Mouse (Mus musculus) stomach, embryonic 14.5 days (tissue): ENCODE results near the gene Ncoa5. TPM values are rescaled to one million over a fixed set of nuclear protein-coding genes. Genes with fewer than 3 reads are reported as not detected.

Experiments
- ATAC-seq: fragments of 200-750 bp; cut with Nextera tagmentation; 2 replicates; pipeline ENCODE4 v1.8.0; 2017; ENCODE audit warnings: low read depth, moderate TSS enrichment; ENCODE audit not compliant: insufficient number of reproducible peaks, insufficient read depth, low FRiP score
- H3K27ac ChIP-seq: fragments of 300-500 bp; sonication (generic); 2 replicates; pipeline ENCODE4 v1.5.1; 2014; ENCODE audit warnings: mild to moderate bottlenecking, low read length, moderate library complexity, mixed read lengths
- H3K27me3 ChIP-seq: fragments of 300-500 bp; sonication (generic); 2 replicates; pipeline ENCODE4 v1.6.1; 2014; ENCODE audit warnings: low read length, control low read depth, mixed read lengths; ENCODE audit not compliant: control insufficient read depth, insufficient read depth
- H3K36me3 ChIP-seq: fragments of 300-500 bp; sonication (generic); 2 replicates; pipeline ENCODE4 v1.6.1; 2014; ENCODE audit warnings: mild to moderate bottlenecking, control low read depth, low read length, moderate library complexity, mixed read lengths; ENCODE audit not compliant: control insufficient read depth, insufficient read depth
- H3K4me1 ChIP-seq: fragments of 300-500 bp; sonication (generic); 2 replicates; pipeline ENCODE4 v1.6.1; 2014; ENCODE audit warnings: low read length, control low read depth, mixed read lengths; ENCODE audit not compliant: control insufficient read depth, insufficient read depth
- H3K4me2 ChIP-seq: fragments of 300-500 bp; sonication (generic); replicated peaks from 2 replicates; pipeline ENCODE4 v1.6.1; 2014; ENCODE audit warnings: low read depth, low read length, control low read depth
- H3K4me3 ChIP-seq: fragments of 300-500 bp; sonication (generic); 2 replicates; pipeline ENCODE4 v1.5.1; 2014; ENCODE audit warnings: low read depth, low read length, control low read depth
- H3K9ac ChIP-seq: fragments of 300-500 bp; sonication (generic); replicated peaks from 2 replicates; pipeline ENCODE4 v1.6.1; 2014; ENCODE audit warnings: low read depth, mild to moderate bottlenecking, control low read depth, low read length, moderate library complexity, mixed read lengths
- H3K9me3 ChIP-seq: fragments of 300-500 bp; sonication (generic); 2 replicates; pipeline ENCODE4 v1.6.1; 2016; ENCODE audit warnings: low read depth, low read length, control low read depth; ENCODE audit not compliant: control insufficient read depth
- WGBS: fragments of 180-500 bp; shearing (Covaris S2); extraction: QIAGEN DNeasy Blood & Tissue Kit; methylation state at CpG from one replicate; pipeline ENCODE4 v1.1.7; 2014; 5-methylcytosine and 5-hydroxymethylcytosine counted together
- polyA plus RNA-seq: library from polyadenylated mRNA; unstranded; fragments of >200 nt; fragmentation: Nextera tagmentation; extraction: Ambion mirVana; gene quantifications from 2 replicates; pipeline ENCODE4 v1.2.1, GENCODE M21; 2014

Gene Ncoa5
- polyA plus RNA-seq, 1 experiment from 2014 or later: 53.8 TPM

- H3K4me2 ChIP-seq: 0 out of 2 replicates have a peak overlapping the region, but pooled peaks have one; percentile 22
- H3K9me3 ChIP-seq: no peaks in the 10 kb centered on the region
- no peak for ATAC-seq
- whole genome bisulfite sequencing: 42% methylated on average over 5 of the region's 5 CpGs
- no peak overlapping the region for H3K9ac ChIP-seq
- H3K4me1 ChIP-seq: peaks cover 16% of the 10 kb centered on the region
- H3K4me3 ChIP-seq: peak overlapping the region; percentile 94; the same call in 1 of the 2 replicates
- no peak overlapping the region for H3K27ac ChIP-seq
- H3K27me3 ChIP-seq: no peaks in the 10 kb centered on the region
- H3K36me3 ChIP-seq: no peaks in the 10 kb centered on the region
Observed at GRCm38 (mm10) chr2:165035058-165035431, 378 bp upstream of the Ncoa5 start.

DNA sequence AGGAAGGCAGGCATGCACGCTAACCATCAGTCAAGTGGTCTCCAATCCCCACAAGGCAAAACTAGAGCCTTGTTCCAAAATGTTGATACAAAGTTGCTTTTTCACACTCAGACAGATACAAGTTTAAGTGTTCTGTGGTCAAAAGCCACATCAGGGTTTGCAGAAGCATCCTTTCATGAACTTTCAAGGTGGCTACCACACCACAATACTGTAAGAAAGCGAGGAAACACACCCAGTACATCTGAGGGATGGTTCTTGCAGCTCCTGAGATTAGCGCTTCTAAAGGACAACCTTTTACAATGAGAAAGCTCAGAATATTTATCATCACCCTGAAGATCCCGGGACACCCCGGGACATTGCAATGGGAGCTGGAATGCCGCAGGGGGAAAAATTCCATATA lies 1.4 kb downstream of the Ncoa5 start:
- no peak overlapping the region for H3K27ac ChIP-seq
- no peaks in the 10 kb centered on the region for H3K36me3 ChIP-seq
- peaks cover 16% of the 10 kb centered on the region for H3K4me1 ChIP-seq
- no peak for ATAC-seq
- H3K4me2 ChIP-seq: peak overlapping the region; percentile 68
- H3K9ac ChIP-seq: peak overlapping the region; percentile 90
- 25% methylated on average over 6 of the region's 6 CpGs for WGBS
- H3K27me3 ChIP-seq: no peaks in the 10 kb centered on the region
- H3K4me3 ChIP-seq: peak overlapping the region; percentile 94
- H3K9me3 ChIP-seq: no peaks in the 10 kb centered on the region

DNA sequence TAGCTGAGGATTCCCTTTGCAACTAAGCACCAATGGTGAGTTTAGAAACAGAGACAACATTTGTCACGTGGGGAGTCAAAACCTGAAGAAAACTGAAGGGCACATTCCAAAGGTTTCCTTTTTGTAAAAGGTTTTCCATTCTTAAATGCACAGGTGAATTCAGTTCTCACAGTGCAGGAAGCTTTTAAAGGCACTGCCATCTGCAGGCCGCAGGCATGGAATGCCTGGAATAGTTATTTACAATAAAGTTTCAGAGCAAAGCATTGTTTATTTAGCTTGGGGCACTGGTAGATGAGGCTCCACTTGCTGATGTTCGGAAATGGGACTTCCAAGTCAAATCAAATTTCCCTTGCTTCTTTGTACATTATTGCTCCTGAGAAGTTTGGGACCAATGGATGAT lies 2.1 kb downstream of the Ncoa5 start:
- ATAC-seq: no peak
- 30% methylated on average over 3 of the region's 3 CpGs for WGBS
- no peaks in the 10 kb centered on the region for H3K9me3 ChIP-seq
- no peak overlapping the region for H3K27ac ChIP-seq
- no peaks in the 10 kb centered on the region for H3K27me3 ChIP-seq
- H3K4me1 ChIP-seq: peaks cover 16% of the 10 kb centered on the region
- no peak overlapping the region for H3K4me3 ChIP-seq
- no peak overlapping the region for H3K9ac ChIP-seq
- H3K4me2 ChIP-seq: peak overlapping the region; percentile 68; the same call in 1 of the 2 replicates
- no peaks in the 10 kb centered on the region for H3K36me3 ChIP-seq

GRCm38 (mm10) chr2:165027163-165027562 lies 7.5 kb downstream of the Ncoa5 start:
- no peak overlapping the region for H3K9ac ChIP-seq
- peaks cover 9% of the 10 kb centered on the region for H3K36me3 ChIP-seq
- H3K4me2 ChIP-seq: no peak overlapping the region
- no peak for ATAC-seq
- no peaks in the 10 kb centered on the region for H3K9me3 ChIP-seq
- H3K4me1 ChIP-seq: peaks cover 2% of the 10 kb centered on the region; the same call in 1 of the 2 replicates
- 78% methylated on average over 1 of the region's 1 CpGs for WGBS
- no peaks in the 10 kb centered on the region for H3K27me3 ChIP-seq
- H3K27ac ChIP-seq: no peak overlapping the region
- H3K4me3 ChIP-seq: no peak overlapping the region

GRCm38 (mm10) chr2:165020490-165020889 lies 14.2 kb downstream of the Ncoa5 start:
- H3K27ac ChIP-seq: no peak overlapping the region
- no peaks in the 10 kb centered on the region for H3K9me3 ChIP-seq
- H3K4me3 ChIP-seq: no peak overlapping the region
- peaks cover 36% of the 10 kb centered on the region for H3K36me3 ChIP-seq
- WGBS: 85% methylated on average over 3 of the region's 3 CpGs
- no peak overlapping the region for H3K4me2 ChIP-seq
- H3K9ac ChIP-seq: no peak overlapping the region
- no peak for ATAC-seq
- no peaks in the 10 kb centered on the region for H3K27me3 ChIP-seq
- H3K4me1 ChIP-seq: no peaks in the 10 kb centered on the region

GRCm38 (mm10) chr2:165014935-165015334 lies 19.7 kb downstream of the Ncoa5 start:
- Histone ChIP-seq H3K27ac (no peak overlapping the region), H3K27me3 (no peaks in the 10 kb centered on the region), H3K36me3 (peaks cover 44% of the 10 kb centered on the region), H3K9me3 (no peaks in the 10 kb centered on the region), H3K9ac (no peak overlapping the region), H3K4me3 (no peak overlapping the region), H3K4me1 (no peaks in the 10 kb centered on the region), H3K4me2 (no peak overlapping the region)
- ATAC-seq: no peak
- WGBS: 88% methylated on average over 5 of the region's 5 CpGs

- Histone ChIP-seq H3K36me3 (peaks cover 72% of the 10 kb centered on the region), H3K27ac (no peak overlapping the region), H3K4me1 (no peaks in the 10 kb centered on the region), H3K4me3 (no peak overlapping the region), H3K9me3 (no peaks in the 10 kb centered on the region), H3K4me2 (no peak overlapping the region), H3K27me3 (no peaks in the 10 kb centered on the region), H3K9ac (no peak overlapping the region)
- ATAC-seq: no peak
- 82% methylated on average over 10 of the region's 10 CpGs for WGBS
Observed at GRCm38 (mm10) chr2:165010351-165010750, 24.3 kb downstream of the Ncoa5 start.

DNA sequence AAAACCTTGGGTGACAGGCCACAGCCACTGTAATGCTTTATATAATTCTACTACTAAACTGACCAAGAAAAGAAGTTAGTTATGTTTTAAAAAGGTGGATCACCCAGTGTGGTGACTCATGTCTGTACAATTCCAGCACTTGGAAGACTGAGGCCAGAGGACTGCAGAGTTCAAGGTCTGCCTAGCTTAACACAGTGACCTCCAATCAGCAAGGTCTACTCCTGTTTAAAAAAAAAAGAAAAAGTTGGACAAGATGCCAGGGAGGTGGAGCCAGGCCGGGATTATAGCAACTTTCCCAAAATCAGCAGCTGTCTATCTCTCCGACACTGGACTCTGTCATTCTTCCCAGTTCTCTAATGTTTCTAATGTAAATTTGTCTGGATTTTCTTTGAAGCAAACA lies 25.1 kb downstream of the Ncoa5 start:
- Histone ChIP-seq H3K27me3 (no peaks in the 10 kb centered on the region), H3K4me3 (no peak overlapping the region), H3K4me1 (no peaks in the 10 kb centered on the region), H3K9me3 (no peaks in the 10 kb centered on the region), H3K27ac (no peak overlapping the region), H3K9ac (no peak overlapping the region), H3K4me2 (no peak overlapping the region), H3K36me3 (peaks cover 80% of the 10 kb centered on the region)
- 79% methylated on average over 2 of the region's 2 CpGs for WGBS
- no peak for ATAC-seq

- H3K4me3 ChIP-seq: no peak overlapping the region
- no peaks in the 10 kb centered on the region for H3K4me1 ChIP-seq
- H3K27me3 ChIP-seq: no peaks in the 10 kb centered on the region
- 94% methylated on average over 14 of the region's 14 CpGs for WGBS
- no peak overlapping the region for H3K9ac ChIP-seq
- H3K4me2 ChIP-seq: no peak overlapping the region
- ATAC-seq: no peak
- H3K27ac ChIP-seq: no peak overlapping the region
- H3K36me3 ChIP-seq: peaks cover 84% of the 10 kb centered on the region
- H3K9me3 ChIP-seq: no peaks in the 10 kb centered on the region
Observed at GRCm38 (mm10) chr2:165009161-165009560, 25.5 kb downstream of the Ncoa5 start.
